Mouse (Mus musculus) macrophage (primary cell): Measurements from ENCODE around the gene Zfp963. TPM values are rescaled to one million over a fixed set of nuclear protein-coding genes. Genes with fewer than 3 reads are reported as not detected.

Experiments used
- H3K27ac ChIP-seq: fragments of 350-480 bp; formaldehyde crosslinking; 2 replicates; pipeline ENCODE4 v1.9.0; 2021
- H3K36me3 ChIP-seq: fragments of 350-480 bp; formaldehyde crosslinking; 2 replicates; pipeline ENCODE4 v1.9.0; 2021; ENCODE audit errors: inconsistent target
- H3K4me3 ChIP-seq: fragments of 350-480 bp; formaldehyde crosslinking; 2 replicates; pipeline ENCODE4 v1.9.0; 2021; ENCODE audit errors: inconsistent target
- H3K79me2 ChIP-seq: fragments of 350-480 bp; formaldehyde crosslinking; 2 replicates; pipeline ENCODE4 v1.9.0; 2021; ENCODE audit errors: inconsistent target
- WGBS: methylation state at CpG from one replicate; pipeline ENCODE4 v1.1.7; 2026; ENCODE audit warnings: inconsistent platforms; ENCODE audit not compliant: missing documents; 5-methylcytosine and 5-hydroxymethylcytosine counted together
- polyA plus RNA-seq: library from polyadenylated mRNA; stranded (reverse); fragments of 250-400 nt; gene quantifications from 3 replicates; pipeline ENCODE4 v1.2.4, GENCODE M21; 2018; ENCODE audit warnings: inconsistent platforms

Gene Zfp963
- polyA plus RNA-seq, 1 experiment from 2014 or later = 6.2 TPM

DNA sequence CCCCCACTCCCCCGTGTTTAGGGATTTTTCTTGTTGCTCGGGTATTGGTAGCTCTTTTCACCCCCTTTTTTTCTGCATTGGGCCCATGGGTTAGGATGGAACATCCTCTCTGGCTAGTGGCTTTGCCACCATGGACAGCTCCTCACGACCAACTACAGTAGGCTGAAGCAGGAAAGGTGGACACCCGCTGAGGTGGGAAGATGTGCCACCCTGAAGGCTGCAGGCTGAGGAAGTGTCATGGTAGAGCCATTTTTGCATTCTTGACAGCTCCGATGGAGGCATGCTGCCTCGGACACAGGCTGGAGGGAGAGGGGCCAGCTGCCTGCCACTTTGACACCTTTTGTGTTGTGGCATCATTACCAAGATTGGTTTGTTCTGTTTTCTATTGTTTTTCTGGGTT, 48.0 kb downstream of the Zfp963 start:
- Histone ChIP-seq H3K36me3 (peaks cover 26% of the 10 kb centered on the region), H3K4me3 (no peak overlapping the region), H3K79me2 (no peaks in the 10 kb centered on the region), H3K27ac (no peak overlapping the region)
- WGBS = 85% methylated on average over 6 of the region's 6 CpGs

Other genes with a start within 250 kb of the Zfp963 start
- not detected in 3 replicates for gene Gm7697, start 227.0 kb downstream of the Zfp963 start, polyA plus RNA-seq
- gene Zfp868, start 124.4 kb downstream of the Zfp963 start, polyA plus RNA-seq = 7.1 to 10.8 TPM (median 8.6 TPM) in 3 replicates
- 0.38 to 0.52 TPM (median 0.46 TPM) in 3 replicates for gene Zfp964, start 95.5 kb downstream of the Zfp963 start, polyA plus RNA-seq
- 13.1 to 18.8 TPM (median 17.6 TPM) in 3 replicates for gene Zfp869, start 39.2 kb downstream of the Zfp963 start, polyA plus RNA-seq
- 0.75 TPM in 1 of 3 replicates, not detected in the others for gene Gm20422, start 24.9 kb upstream of the Zfp963 start, polyA plus RNA-seq
- 22.5 to 33.4 TPM (median 32.7 TPM) in 3 replicates for gene Atp13a1, start 41.2 kb upstream of the Zfp963 start, polyA plus RNA-seq
- gene Zfp866, start 41.2 kb upstream of the Zfp963 start, polyA plus RNA-seq = 10.1 to 11.2 TPM (median 10.2 TPM) in 3 replicates
- 53.5 to 77.1 TPM (median 60.5 TPM) in 3 replicates for gene Gmip, start 58.7 kb upstream of the Zfp963 start, polyA plus RNA-seq
- 0.36 to 0.38 TPM (median 0.37 TPM) in 3 replicates for gene Lpar2, start 72.5 kb upstream of the Zfp963 start, polyA plus RNA-seq
- gene Pbx4, start 82.5 kb upstream of the Zfp963 start, polyA plus RNA-seq = 0.34 TPM in 1 of 3 replicates, not detected in the others
- gene Cilp2, start 137.7 kb upstream of the Zfp963 start, polyA plus RNA-seq = not detected in 3 replicates
- gene Tssk6, start 152.2 kb upstream of the Zfp963 start, polyA plus RNA-seq = 0.22 to 0.84 TPM in 2 of 3 replicates, not detected in the other
- 46.3 to 85.8 TPM (median 78.8 TPM) in 3 replicates for gene Ndufa13, start 152.6 kb upstream of the Zfp963 start, polyA plus RNA-seq
- 0.68 TPM in 1 of 3 replicates, not detected in the others for gene Yjefn3, start 152.7 kb upstream of the Zfp963 start, polyA plus RNA-seq
- 38.2 to 65.2 TPM (median 54.8 TPM) in 3 replicates for gene Gatad2a, start 246.4 kb upstream of the Zfp963 start, polyA plus RNA-seq